Mouse (Mus musculus) embryo, embryonic 11 days (tissue): ENCODE results near the gene Fam98a.

ENCODE experiments used
- DNase-seq: peaks from one replicate; pipeline ENCODE4 v3.0.0-alpha.2; 2015

Gene Fam98a

GRCm38 (mm10) chr17:75551512-75552400 lies at the start of gene Fam98a:
Gene Fam98a (minus strand): TSS chr17:75551946.
- peak; percentile 99 for DNase-seq

GRCm38 (mm10) chr17:75598652-75599051 lies 46.9 kb upstream of the Fam98a start:
- DNase-seq: no peak

GRCm38 (mm10) chr17:75582738-75583137 lies 31.0 kb upstream of the Fam98a start:
- DNase-seq: no peak

DNA sequence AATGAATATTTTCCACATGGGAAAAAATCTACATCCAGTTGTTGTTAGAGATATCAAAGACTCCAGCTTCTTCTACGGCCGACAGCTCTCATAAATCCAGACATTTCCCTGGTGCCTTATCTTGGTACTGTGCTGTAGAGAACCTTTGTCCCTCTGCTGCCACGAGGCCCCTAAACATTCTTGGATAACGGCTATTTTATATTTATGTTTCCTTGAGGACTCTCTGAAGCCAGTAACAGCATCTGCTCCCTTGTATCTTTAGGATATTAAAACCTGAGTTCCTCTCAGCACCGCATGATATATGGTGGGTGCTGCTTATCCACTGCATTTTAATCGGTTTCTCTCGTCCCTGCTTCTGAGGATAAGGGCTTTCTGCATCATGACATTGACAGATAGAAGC lies 23.9 kb upstream of the Fam98a start:
- peak; percentile 6 for DNase-seq

- no peak for DNase-seq
Observed at GRCm38 (mm10) chr17:75558041-75558440, 6.3 kb upstream of the Fam98a start.

DNA sequence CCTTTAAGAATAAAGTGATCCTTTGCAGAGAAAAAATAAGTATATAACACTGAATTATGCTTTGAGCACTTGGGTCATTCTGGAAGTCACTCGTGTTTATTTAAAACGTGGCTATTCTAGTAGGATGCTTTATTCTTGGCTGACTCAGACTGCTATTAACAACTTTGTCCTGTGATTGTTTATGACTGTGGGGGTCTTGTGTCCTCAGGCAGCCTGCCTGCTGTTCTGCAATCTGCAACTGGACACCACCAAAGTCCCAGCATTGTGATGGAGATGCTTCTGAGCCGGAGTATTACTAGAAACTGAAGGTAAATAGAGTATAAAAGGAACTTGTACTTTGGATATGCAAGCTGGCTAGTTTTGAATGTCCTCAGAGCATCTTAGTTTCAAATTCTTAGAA lies 5.3 kb upstream of the Fam98a start:
- DNase-seq: no peak

GRCm38 (mm10) chr17:75550771-75551413 lies 854 bp downstream of the Fam98a start:
- peak; percentile 36 for DNase-seq

DNA sequence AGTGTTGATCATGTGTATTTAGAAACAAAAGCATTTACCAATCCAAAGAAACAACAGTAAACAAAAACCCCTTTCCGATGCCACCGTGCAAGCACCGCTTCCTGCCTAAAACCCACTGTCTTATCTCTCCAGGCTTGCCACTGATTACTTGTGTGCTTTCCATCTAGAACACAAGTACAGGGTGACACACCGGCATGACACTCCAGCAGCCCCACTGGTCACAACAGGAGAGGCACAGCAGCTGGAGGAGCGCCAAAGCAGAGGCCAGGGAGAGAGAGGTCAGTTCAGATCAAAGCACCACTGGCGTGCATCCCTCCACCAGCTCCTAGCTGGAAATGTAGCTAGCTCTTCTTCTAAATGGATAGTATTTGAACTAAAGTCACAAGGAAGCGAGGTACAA lies 7.5 kb downstream of the Fam98a start:
- DNase-seq: no peak

DNA sequence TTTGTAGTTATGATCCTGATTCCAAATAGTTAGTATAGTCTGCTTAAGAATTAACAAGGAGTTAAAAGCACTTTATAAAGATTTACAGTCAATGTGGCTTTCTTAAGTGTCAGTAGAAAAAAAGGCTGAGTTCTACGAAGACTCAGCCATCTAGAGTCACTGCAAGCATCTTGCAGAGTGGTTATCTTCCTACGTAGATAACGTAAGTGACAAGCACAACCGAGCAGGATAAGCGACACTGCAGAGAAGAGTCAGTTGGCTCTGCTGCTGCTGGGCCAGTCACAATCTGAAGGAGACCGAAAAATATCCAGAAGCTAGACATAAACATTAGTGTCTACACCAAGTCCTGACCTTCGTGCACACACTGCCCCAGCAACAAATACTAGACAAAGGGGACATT lies 8.3 kb downstream of the Fam98a start:
- no peak for DNase-seq

- no peak for DNase-seq
Observed at GRCm38 (mm10) chr17:75539841-75540240, 11.9 kb downstream of the Fam98a start.

- no peak for DNase-seq
Observed at GRCm38 (mm10) chr17:75539130-75539529, 12.6 kb downstream of the Fam98a start.

DNA sequence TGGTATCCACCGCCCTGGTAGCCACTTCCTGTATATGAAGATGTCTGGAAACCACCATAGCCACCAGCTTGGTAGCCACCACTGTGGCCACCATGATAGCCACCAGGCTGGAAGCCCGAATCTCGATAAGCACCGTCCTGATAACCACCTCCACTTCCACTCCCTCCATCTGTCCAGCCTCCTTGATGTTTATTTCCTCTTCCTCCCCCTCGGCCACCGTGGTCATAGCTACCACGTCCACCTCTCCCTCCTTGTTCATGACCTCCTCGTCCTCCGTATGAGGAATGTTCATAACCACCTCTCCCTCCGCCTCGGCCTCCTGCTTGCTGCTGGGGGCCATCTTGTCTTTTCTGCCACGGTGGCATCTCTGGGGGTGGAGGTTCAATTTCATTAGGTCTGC lies 13.3 kb downstream of the Fam98a start:
- no peak for DNase-seq

- no peak for DNase-seq
Observed at GRCm38 (mm10) chr17:75537050-75537445, 14.7 kb downstream of the Fam98a start.

DNA sequence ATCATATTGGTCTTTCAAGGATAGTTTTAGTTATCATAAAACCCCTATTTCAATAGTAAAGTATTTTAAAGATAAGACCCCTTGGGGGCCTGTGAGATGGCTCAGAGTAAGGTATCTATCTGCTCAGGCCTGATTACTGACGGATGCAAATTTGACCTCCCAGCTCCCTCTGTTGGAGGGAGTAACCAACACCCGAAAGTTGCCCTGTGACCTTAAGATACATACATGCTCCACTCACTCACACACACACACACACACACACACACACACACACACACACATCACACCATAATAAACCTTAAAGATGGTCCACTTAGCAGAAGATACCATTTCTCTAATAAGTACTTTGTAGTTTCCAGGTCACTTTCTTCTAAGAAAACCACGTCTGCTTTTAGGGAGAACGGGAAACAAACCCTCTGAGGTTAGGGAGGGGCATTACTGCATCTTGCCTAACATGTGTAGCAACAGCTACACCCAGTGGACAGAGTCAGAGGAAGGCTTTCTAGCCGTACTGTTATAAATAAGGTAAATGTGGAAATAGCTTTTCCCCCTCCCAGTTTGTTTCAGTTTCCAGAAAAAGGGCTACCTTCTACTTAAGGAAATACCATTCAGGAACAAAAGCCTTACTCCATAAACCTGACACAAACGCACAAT lies 15.2 kb downstream of the Fam98a start:
- peak; percentile 57 for DNase-seq

GRCm38 (mm10) chr17:75535612-75536011 lies 16.1 kb downstream of the Fam98a start:
- no peak for DNase-seq

DNA sequence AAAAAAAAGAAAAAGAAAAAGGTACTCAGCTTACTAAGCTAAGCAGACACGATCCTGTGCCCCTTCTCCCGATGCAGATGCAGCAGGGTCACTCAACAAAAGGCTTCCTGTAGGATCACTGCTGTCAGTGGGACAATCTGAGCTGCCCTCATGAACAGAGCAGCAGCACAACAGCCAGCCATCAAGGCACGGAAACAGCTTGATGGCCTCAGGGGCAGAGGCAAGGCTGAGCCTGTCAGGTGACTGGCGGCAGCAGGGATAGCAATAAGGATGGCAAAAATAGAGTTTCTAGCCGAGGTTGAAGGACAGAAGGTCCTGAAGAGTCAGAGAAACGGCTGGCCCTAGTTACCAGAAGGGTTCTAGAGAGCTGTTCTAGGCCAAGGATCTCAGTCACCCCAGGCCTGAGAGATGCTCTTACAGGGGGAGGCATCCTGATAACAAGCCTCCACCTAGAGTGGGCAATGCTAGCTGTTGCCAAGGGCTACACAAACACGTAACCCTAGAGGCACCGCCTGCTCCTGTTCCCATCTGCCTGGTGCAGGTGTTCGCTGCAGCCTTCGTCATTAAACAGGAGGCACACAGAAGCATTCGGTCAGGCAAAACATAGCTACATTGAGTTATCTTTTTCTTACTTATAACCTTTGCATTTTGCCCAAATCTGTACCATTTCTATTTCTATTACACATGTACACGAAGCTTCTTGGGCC lies 17.3 kb downstream of the Fam98a start:
- DNase-seq: no peak

GRCm38 (mm10) chr17:75532469-75532986 lies 19.2 kb downstream of the Fam98a start:
- no peak for DNase-seq

DNA sequence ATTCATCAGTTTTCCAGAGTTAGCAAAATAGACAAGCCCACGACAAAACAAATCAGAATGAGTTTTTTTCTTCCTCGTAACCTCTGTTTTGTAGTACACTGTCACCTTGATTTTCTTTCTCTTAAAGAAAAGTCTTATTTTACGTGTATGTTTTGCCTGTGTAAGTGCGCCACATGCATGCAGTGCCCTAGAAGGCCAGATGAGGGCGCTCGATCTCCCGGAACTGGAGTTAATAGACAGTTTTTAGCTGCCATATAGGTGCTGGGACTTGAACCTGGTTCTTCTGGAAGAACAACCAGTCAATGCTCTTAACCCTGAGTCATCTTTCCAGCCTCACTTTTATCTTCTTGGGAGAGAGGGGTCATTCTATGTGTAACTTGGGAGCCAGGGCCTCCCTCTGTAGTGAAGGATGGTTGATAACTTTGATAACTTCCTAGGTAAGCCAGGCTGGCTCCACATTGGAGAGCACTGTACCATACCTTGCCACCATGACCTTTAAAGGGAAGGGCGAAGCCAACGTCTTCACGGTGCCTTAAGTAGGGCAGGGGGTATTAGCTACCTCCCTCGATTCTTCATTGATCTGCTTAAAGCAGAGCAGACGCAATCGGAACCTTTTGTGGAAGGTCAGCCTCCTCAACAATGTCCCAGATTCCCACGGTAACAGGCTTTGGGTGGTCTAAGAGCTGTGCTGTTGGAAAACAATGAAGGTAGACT lies 22.4 kb downstream of the Fam98a start:
- no peak for DNase-seq

DNA sequence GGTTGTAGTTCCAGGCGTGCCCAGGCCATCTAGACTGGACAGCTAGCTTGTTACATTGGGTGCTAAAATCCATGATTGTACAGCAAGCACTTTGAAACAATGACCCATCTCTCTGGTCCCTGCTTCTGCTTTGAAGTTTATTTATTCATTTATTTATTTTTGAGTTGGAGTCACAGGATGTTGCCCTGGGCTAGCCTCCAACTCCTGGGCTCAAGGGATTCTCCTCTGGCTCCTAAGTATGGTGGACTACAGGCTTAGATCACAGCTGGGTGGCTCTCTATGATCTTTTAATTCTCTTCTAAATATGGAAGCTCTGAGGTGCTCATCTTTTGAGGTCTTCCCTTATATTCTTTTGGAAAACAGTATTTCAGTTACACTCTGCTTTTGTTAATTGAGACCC lies 25.3 kb downstream of the Fam98a start:
- DNase-seq: no peak

DNA sequence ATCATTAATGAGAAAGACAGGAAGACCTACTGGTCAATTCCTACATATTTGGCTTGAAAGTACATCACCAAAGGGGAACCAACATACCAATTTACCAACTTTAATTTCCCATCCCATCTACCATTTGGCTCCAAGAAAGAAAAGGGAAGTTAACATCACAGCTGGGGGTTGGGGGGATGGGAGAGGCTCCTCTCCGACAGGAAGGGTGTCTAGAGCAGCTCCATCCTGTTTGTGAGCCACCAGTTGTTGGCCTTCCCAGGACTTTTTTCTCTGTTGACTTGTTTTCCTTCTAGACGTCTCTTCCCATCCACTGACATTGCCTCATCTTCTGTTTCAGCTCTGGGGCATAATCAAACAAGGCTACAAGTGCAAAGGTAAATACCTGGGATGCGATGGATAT lies 27.9 kb downstream of the Fam98a start:
- DNase-seq: no peak

- peak; percentile 18 for DNase-seq
Observed at GRCm38 (mm10) chr17:75522347-75523065, 29.2 kb downstream of the Fam98a start.
